Mouse (Mus musculus): ENCODE results near the gene Ift81.

DNA sequence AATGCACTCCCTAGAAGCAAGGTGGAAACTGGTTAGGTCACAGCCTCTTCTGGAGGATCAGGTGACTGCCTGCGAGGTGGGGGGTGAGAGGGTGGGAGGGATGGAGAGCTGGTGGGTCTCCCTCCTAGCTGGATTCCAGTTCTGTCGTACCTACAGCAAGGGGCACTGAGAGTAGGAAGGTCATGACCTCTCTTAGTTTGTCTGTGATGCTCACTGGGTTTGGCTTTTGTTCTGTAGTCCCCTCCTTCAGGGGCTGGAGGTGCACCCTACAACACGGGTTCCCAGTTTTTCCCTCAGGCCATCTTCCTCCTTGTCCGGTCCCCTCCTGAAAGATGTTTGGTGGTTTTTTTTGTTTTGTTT is 110.6 kb downstream of the Ift81 start:
- TF ChIP-seq CTCF (IDR thresholded peaks at IDR 0.05; ENCODE audit: low read depth), result no peak
- no peak for TF ChIP-seq EP300 (IDR thresholded peaks at IDR 0.05; ENCODE audit: low read depth)
